Mouse (Mus musculus) urinary bladder, postnatal 0 days (tissue): Measurements from ENCODE around the gene Rfx3. TPM values are rescaled to one million over a fixed set of nuclear protein-coding genes. Genes with fewer than 3 reads are reported as not detected.

Source experiments
- polyA plus RNA-seq: library from polyadenylated mRNA; unstranded; fragments of >200 nt; fragmentation: Nextera tagmentation; extraction: Ambion mirVana; gene quantifications from 2 replicates; pipeline ENCODE4 v1.2.1, GENCODE M21; 2015

The Rfx3 gene
- 1.5 and 1.7 TPM in 2 replicates for polyA plus RNA-seq

DNA sequence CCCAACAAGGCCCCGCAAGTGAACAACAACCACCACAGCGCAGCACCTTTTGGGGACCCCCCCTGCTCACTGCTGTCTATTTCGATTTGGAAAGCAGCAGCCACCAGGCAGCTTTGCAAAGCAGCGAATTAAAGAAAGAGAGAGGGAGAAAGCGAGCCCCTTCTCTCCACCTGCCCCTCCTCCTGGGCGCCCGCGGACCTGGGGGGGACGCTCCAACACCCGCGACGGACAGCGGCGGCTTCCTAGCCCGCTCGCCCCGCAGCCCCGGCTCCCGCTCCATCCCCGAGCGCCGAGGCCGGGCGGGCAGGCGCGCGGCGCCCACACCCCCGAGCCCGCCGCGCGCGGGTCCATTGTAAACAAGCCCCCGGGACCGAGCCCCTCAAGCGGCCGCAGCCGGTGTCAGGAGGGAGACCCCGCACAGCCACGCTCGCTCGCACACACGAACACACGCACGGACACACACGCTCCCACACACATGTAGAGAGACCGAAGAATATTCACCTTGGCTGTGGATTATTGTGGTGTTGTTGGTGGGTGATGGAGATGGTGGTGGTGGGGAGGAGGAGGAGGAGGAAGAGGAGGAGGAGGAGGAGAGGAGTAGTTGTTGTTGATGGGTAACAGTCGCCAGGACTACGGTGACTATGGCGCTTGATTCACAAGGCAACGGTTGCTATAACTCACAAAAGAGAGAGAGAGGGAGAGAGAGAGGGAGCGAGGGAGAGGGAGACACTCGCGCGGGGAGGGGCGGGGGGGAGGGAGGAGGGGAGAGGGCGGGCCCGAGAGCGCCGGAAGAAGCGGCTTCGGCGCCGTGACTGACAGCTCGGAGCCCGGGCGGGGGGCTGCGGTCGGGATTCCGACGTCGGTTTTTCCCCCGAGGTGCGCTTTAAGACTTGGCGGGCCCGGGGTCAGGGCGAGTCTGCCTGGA lies at the start of gene Rfx3:
Rfx3 (minus strand) TSS at position 696 of the 925 bp plus-strand sequence.

